Mouse (Mus musculus): ENCODE measurements around the gene Zfp866.

The Zfp866 gene

GRCm38 (mm10) chr8:69790773-69791367 is at the start of gene Zfp866, which contains the start of gene Atp13a1:
Gene Zfp866 (minus strand): TSS chr8:69791178.
Gene Atp13a1 (plus strand): TSS chr8:69791163.
- peak; percentile 89 for DNase-seq (ENCODE audit: low spot score)

GRCm38 (mm10) chr8:69837057-69837682 is 46.2 kb upstream of the Zfp866 start:
- no peak for DNase-seq (ENCODE audit: low spot score)

- peak; percentile 90 for DNase-seq (ENCODE audit: low spot score)
Measured at GRCm38 (mm10) chr8:69832298-69832853, 41.4 kb upstream of the Zfp866 start, which contains the start of gene Pbx4. Gene Pbx4 (plus strand): TSS chr8:69832491.

- DNase-seq (ENCODE audit: low spot score) = no peak
Measured at GRCm38 (mm10) chr8:69826371-69826770, 35.4 kb upstream of the Zfp866 start.

GRCm38 (mm10) chr8:69822386-69823191 is 31.6 kb upstream of the Zfp866 start, which contains the start of gene Lpar2:
Gene Lpar2 (plus strand): TSS chr8:69822429.
- peak; percentile 87 for DNase-seq (ENCODE audit: low spot score)

- peak; percentile 86 for DNase-seq (ENCODE audit: low spot score)
Measured at GRCm38 (mm10) chr8:69821971-69822385, 31.0 kb upstream of the Zfp866 start.

GRCm38 (mm10) chr8:69820466-69820865 is 29.5 kb upstream of the Zfp866 start:
- DNase-seq (ENCODE audit: low spot score) = no peak

GRCm38 (mm10) chr8:69815396-69815795 is 24.4 kb upstream of the Zfp866 start:
- DNase-seq (ENCODE audit: low spot score) = no peak

GRCm38 (mm10) chr8:69814881-69815280 is 23.9 kb upstream of the Zfp866 start:
- no peak for DNase-seq (ENCODE audit: low spot score)

- no peak for DNase-seq (ENCODE audit: low spot score)
Measured at GRCm38 (mm10) chr8:69809820-69810219, 18.8 kb upstream of the Zfp866 start.

- DNase-seq (ENCODE audit: low spot score) = peak; percentile 49
Measured at GRCm38 (mm10) chr8:69808864-69809403, 18.0 kb upstream of the Zfp866 start.

GRCm38 (mm10) chr8:69808094-69808863 is 17.3 kb upstream of the Zfp866 start, which contains the start of gene Gmip:
Gene Gmip (plus strand): TSS chr8:69808679.
- peak; percentile 88 for DNase-seq (ENCODE audit: low spot score)

GRCm38 (mm10) chr8:69807236-69807635 is 16.3 kb upstream of the Zfp866 start:
- DNase-seq (ENCODE audit: low spot score) = no peak

- peak; percentile 44 for DNase-seq (ENCODE audit: low spot score)
Measured at GRCm38 (mm10) chr8:69805491-69805890, 14.5 kb upstream of the Zfp866 start.

GRCm38 (mm10) chr8:69805086-69805485 is 14.1 kb upstream of the Zfp866 start:
- peak; percentile 38 for DNase-seq (ENCODE audit: low spot score)

- peak; percentile 29 for DNase-seq (ENCODE audit: low spot score)
Measured at GRCm38 (mm10) chr8:69804537-69804936, 13.6 kb upstream of the Zfp866 start.

- DNase-seq (ENCODE audit: low spot score) = peak; percentile 38
Measured at GRCm38 (mm10) chr8:69803366-69803765, 12.4 kb upstream of the Zfp866 start.

GRCm38 (mm10) chr8:69802216-69802615 is 11.2 kb upstream of the Zfp866 start:
- DNase-seq (ENCODE audit: low spot score) = peak; percentile 32

- peak; percentile 26 for DNase-seq (ENCODE audit: low spot score)
Measured at GRCm38 (mm10) chr8:69801796-69802195, 10.8 kb upstream of the Zfp866 start.

- DNase-seq (ENCODE audit: low spot score) = peak; percentile 36
Measured at GRCm38 (mm10) chr8:69799946-69800345, 9.0 kb upstream of the Zfp866 start.

GRCm38 (mm10) chr8:69799261-69799660 is 8.3 kb upstream of the Zfp866 start:
- peak; percentile 45 for DNase-seq (ENCODE audit: low spot score)

All from testis, postnatal 10 days (tissue).